Mouse (Mus musculus) right cerebral cortex, postnatal 14 days (tissue): ENCODE results near the gene Krt24.
A peak's percentile ranks its signal among the peaks of the same experiment; 100 is the strongest.

Experiments used
- DNase-seq: peaks from one replicate; pipeline ENCODE4 v3.0.0; 2022

Krt24 gene

DNA sequence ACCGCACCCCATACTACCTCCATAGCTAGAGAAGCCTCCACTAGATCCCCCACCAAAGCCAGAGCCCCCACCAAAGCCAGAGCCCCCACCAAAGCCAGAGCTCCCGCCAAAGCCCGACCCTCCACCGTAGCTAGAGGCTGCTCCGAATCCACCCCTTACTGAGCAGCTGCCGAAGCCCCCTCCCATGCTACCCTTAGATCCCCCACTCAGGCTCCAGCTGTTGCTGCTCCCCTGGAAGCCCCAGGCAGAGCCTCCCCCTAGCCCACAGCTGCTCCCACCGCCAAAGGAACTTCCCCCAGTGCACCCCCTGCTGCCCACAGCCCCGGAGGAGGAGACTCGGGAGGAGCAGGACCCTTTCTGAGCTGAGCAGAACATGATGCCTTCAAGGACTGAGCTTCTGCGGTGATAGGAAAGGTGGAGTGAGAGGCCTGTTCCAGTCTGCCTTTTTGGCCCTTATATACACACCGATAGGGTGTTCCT lies at the start of gene Krt24:
Gene Krt24 (minus strand): TSS at position 430 of the 480 bp plus-strand sequence.
- DNase-seq, result no peak

DNA sequence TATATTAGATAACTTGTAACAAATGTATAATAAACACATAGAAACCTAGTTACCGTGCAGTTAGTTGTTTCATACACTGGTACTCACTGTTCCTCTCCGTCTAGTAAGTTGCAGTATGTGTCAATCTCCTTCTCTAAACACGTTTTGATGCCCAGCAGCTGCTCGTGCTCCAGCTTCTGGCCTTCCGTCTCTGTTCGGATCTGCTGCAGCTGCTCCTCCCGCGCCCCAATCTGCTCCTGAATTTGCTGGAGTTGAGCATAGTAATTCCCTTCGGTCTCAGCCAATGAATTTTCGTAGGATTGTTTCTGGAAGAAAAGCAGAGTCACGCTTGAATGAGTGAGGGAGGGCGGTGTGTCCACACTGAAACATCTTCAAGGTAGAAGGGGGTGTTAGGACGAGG lies 48.4 kb upstream of the Krt24 start:
- peak; percentile 55 for DNase-seq

DNA sequence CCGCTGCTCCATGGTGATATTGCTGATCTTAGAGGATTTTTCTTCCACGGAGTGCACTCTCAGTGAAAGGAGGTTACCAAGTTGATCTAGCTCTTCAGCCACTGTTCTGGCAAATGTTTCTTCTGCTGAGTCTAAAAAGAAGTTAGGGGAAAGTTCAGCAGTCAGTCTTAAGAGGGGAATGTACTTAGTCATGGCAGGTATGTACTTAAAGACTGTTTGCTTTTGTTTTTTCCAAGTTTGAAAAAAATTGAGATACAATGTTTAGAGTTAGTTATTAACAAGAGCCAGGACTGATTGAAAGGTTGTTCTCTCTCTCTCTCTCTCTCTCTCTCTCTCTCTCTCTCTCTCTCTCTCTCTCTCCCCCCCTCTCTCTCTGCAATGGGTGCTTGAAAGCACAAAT lies 44.6 kb upstream of the Krt24 start:
- no peak for DNase-seq

DNA sequence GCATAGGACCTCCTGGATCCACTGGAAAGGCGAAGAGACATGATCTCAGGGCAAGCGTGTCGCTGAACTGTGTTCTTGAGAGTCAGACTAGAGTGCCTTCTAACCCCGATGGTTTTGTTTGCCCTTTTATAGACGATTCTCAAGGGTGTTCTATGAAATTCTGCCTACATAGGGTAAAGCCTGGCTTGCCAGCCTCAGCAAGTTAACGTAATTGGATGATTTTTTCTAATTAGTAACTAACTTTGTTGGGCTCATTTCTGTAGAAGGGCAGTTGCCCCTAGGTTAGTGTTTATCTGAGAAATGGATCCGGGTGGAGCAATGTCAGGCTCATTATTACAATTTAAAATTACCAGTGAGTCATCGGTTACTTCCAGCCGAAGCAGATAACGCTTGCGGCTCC lies 37.8 kb upstream of the Krt24 start, which contains the start of gene Krt25:
Gene Krt25 (minus strand): TSS at position 101 of the 400 bp plus-strand sequence.
- DNase-seq, result no peak

DNA sequence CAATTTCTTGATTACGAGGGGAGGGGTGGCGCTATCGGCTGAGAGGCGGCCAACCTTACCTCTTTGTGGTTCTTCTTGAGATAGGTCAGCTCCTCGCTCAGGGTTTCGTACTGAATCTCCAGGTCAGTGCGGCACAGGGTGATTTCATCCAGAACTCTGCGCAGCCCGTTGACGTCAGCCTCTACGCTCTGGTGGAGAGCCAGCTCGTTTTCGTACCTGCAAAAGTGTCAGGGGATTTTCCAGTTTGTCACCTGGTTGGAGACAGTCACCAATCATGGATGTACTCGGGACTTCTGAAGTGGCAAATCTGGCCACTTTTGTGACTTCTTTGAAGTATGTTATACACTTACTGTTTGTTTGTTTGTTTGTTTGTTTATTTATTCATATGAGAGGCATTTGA lies 36.0 kb upstream of the Krt24 start:
- no peak for DNase-seq

DNA sequence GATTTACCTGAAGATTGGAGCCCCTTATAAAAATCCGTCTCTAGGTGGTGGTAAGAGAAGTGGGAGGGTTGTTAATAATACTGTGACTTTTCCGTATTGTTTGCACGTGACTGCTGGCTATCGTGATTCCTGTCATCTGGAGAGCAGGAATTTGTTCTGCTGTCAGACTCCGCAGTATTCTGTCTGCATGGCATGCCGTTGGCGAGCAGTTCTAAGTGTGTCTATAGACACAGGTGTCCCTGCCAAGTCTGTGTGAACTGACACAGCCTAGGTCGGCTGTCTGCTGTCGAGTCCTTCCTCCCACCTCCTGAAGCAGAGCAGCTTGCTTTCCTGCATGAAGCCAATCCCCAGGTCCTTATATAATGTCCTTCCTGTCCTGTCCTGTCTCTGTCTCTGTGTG lies 34.1 kb upstream of the Krt24 start:
- DNase-seq, result no peak

DNA sequence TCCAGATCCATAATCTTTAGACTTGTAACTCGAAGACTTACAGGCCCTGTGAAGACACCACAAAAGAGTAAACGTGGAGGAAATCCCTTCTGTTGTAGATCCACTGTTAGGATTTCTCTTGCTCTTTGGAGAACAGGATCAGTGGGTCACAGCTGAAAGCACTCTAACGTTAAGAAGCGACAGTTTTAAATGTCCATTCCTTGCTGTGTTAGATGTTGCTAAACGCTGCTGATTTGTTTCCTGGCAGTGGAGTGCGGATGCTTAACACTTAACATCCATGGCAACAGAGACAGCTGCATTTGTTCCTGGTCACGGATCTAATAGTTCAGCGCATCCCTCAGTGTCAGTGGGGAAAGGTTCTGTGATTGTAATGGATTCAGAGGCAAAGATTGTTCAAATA lies 31.5 kb upstream of the Krt24 start:
- DNase-seq, result no peak

DNA sequence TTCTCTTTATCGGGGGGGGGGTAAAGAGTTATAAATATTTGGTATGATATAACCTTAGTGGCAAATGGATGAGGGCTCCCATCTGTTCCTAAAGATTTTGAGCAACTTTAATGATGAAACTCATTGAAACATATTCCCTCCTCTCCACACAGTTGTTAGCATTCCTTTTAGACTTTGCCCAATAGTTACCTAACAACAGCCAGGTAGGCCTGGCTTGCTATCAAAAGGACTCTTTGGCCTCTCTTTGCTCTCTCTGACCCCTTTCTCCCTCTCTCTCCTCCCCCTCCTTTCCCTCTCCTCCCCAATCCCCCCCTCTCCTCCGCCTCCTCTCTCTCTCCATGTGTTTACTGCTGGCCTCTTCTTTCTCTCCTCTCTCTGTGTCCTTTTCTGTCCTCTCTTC lies 29.5 kb upstream of the Krt24 start:
- DNase-seq, result no peak

DNA sequence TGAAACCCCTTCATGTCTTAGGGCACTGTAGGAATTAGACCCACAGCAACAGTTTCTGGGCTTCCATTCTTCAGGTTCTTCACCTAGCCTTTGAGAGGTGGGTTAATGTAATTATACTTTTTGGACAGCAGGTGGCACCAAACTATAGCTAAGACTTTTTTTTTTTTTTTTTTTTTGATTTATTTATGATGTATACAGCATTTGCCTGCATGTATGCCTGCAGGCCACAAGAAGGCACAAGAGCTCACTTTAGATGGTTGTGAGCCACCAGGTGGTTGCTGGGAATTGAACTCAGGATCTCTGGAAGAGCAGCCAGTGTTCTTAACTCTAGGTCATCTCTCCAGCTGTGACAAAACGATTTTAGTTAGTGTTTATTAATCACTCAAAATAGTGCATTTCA lies 25.8 kb upstream of the Krt24 start:
- DNase-seq, result no peak

DNA sequence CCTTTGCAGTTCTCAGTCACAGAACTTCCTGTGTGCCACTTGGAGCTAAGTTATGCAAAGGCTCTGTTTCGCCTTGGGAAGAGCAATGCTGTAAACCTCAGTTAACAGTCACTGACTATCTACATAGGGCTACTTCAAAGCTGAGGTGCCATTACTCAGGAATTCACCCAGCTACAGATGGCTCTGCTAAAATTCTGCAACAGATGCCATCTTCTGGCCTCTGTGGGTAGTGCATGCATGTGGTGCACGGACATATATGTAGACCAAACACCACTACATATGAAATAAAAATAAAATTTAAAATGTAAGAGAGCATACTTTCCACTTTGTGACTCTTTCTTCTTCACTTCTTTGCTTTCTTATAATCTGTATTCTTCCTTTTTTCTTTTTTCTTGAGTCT lies 22.5 kb upstream of the Krt24 start:
- peak; percentile 48 for DNase-seq

DNA sequence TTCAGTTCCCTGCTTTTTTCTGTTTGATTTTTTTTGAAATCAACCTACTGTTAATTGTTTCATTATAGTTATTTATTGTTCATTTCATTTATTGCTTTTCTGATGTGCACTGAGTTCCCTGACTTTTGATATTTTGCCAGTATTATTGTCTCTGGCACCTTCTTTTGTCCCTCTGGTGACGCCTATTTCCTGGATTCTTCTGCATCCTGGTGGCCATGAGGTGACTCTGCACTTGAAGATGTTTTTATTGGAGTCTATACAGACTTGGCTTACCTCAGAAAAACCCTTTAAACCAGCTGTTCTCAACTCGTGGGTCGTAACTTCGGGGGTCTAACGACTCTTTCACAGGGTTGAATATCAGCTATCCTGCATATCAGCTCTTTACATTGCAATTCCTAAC lies 10.0 kb upstream of the Krt24 start:
- no peak for DNase-seq

DNA sequence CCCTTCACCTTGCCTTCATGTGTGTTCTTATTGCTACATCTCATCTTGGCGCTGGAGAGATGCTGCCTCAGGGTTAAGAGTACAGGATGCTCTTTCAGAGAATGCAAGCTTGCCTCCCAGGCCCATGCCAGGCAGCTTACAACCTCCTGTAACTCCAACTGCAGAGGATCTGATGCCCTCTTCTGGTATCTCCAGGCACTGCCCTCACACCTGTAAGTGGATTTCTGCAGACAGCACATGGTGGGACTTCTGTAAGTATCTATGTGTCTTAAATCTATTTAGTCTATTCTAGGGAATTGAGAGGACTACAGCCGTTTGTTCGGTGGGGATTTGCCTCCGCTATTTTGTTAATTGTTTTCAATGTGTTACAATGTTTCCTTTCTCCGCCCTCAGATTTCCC lies 7.8 kb upstream of the Krt24 start:
- DNase-seq, result peak; percentile 48

DNA sequence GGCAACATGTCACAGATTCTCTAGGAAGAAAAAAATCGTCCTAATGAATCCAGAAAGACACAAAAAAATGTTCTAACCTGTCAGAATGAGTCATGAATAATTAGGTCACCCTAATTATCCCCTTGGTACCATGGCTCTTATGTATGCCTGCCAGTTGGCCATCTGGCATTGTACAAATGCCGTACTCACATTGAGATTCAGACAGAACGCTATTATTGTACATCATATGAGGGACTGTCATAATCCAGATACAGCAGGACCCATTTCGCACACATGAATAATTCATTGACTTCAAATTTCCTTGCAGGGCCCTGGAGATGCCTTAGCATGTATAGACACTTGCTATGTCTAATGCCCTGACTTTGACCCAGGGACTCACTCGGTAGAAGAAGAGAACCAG lies 1.1 kb downstream of the Krt24 start:
- DNase-seq, result no peak

DNA sequence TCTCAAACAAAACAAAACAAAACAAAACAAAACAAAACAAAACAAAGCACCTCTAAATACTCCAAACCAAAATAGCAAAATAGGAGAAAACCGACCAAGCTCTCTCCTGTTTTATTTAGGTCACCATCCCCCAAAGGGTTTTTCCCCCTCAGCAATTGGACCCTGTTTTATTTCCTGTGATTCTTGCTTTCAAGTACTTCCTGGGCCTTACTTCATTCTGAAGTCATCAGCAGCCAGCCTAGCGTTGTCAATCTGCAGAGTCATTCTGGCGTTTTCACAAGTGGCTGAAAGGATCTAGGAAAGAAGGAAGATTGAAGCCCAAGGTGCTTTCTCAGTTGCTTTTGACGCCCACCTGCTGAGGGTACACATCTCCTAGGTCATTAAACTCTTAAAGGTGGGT lies 1.7 kb downstream of the Krt24 start:
- DNase-seq, result no peak

DNA sequence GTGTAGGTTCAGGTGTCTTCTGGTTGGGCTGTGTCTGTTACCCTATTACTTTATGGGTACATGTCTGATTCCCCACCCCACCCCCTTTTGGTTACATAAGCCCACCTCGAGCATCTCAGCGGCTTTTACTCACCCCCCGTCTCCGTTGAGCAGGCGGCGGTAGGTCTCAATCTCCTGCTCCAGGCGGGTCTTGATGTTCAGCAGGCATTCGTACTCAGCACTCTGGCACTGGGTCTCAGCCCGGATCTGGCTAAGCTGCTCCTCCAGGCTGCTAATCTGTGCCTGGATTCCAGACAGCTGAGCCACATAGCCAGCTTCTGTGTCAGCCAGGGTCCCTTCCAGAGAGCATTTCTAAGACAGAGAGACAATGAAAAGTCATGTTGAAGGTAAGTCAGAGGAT lies 3.9 kb downstream of the Krt24 start:
- DNase-seq, result no peak

DNA sequence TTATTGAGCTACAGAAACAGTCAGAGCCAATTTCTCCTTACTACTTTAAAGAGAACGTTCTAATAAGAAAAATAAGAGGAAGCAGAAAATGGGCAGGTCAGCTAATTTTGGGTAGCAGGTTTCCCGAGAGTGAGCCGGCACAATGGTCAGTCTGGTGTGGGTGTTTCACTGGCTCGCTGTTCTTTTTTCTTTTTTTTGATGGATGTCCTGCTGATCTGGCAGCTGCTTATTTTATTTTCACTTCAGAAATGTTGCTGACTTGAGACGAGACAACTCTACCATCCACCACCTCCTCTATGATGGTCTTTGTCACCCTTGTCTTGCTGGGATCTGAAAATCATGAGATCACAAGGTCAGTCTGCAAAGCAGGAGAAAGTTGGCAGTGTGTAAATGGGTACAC lies 5.1 kb downstream of the Krt24 start:
- DNase-seq, result no peak

DNA sequence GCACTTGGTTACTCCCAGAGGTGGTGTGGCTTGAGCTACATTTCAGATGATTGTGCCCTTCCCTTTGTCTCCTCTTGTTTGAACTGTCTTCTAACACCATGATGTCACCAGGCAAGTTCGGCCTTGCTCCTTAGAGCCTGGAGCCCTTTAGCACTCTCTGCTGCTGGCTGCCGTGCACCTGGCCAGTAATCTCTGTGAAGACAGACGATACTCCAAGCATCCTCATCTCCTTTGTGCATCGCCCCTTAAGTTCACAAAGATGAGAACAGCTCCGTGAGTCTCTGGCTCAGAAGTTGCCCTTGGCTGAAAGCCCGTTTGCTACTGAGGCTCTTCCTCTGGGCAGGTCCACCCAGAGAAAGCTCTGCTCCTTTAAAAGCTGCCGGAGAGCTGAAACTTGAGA lies 8.3 kb downstream of the Krt24 start:
- no peak for DNase-seq

DNA sequence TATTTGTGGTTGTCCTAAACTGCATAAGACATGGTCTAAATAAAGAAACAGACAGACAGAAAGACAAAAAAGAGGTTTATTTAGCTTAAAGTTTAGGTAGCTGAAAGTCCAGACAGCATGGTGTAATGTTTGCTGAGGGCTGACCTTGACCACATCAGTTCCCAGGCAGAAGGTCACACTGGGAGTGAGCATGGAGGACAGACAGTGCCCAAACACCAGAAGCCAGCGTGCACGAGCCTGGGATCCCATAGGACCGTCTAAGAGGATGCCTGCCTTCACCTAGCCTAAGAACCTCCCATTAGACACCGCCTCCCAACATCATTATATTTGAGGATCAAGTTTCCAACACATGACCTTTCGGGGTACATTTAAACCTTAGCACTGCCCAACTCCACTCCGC lies 9.4 kb downstream of the Krt24 start:
- no peak for DNase-seq

DNA sequence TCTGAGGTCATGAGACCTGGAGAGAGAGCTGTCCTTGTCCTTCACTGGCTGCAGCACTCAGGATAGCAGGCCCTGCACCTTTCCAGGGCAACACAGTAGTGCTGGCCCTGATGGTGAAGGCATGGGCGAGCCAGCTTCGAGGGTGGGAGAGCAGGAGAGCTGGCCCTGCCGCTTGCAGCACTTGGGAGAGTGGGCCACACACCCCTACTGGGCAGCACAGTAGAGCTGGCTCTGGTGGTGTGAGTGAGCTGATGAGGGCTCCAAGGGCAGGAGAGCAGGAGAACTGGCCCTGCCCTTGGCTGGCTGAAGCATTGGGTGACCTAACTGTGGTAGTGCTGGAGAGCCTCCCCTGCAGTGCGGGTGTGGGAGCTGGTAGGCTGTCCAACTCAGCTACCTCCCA lies 12.3 kb downstream of the Krt24 start:
- DNase-seq, result no peak

DNA sequence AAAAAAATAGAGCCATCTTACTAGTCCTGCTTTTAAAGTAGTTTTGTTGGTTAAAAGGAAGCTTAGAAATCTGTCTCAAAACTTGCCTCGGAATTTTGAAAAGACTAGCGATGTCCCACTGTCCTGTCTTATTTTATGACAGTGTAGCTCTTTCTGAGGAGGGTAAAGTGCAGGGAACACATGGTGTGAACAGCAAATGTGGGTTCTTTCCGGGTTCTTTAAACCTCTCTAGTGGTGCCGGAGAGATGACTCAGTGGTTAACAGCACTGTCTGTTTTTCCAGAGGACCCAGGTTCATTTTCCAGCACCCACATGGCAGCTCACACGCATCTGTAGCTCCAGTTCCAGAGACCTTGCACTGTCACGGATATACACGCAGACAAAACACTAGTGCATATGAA lies 15.9 kb downstream of the Krt24 start:
- no peak for DNase-seq

DNA sequence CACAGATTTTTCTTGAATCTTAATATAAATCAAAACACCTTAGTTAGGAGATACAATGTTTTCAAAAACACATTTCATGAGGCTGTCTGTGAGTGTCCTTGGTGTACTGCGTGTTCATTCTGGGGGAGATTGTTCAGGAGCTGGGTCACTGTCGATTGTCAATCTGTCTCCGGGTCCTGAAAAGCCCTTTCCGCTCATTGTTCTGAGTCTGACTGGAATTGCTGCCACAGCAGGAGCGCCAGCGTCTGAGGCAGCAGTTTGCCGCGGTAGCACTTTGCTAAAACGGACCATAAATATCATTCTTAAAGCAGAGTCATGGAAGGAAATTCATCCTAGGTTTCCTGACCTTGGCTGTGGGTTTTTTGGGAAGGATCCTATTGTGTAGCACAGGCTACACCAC lies 19.3 kb downstream of the Krt24 start:
- no peak for DNase-seq

DNA sequence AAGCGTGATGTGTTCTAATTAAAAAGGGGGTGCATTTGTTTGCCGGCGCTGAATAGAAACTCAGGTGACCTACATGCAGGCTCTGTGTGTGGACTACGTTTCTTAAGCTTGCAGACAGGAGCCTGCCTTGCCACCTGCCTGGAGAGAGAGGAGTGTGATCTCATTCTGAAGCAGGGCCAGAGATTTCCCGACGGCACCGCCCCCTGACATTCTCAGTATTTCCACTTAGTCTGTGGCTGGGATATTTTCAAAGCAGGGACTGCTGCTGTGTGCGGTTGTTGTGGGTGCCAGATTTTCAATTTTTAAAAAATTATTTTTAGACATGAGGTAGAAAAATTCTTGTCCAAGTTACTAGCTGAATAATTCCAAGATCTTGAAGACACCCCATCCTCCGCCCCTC lies 19.8 kb downstream of the Krt24 start:
- DNase-seq, result peak; percentile 63

DNA sequence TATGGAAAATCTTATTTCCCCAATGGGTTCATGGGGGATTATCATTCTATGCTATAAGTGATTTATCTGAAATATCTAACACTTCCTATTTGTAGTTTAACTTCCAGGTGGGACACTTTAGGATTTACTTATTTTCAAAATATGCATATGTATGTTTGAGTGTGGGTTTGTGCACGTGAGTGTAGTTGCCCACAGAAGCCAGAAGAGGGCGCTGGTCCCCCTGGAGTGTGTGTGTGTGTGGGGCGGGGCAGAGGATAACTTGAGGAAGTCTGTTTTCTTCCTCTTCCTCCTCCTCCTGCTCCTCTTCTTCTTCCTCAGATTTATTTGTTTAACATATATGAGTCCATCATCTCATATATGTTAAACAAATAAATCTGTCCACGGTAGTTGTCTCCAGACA lies 28.8 kb downstream of the Krt24 start:
- no peak for DNase-seq

DNA sequence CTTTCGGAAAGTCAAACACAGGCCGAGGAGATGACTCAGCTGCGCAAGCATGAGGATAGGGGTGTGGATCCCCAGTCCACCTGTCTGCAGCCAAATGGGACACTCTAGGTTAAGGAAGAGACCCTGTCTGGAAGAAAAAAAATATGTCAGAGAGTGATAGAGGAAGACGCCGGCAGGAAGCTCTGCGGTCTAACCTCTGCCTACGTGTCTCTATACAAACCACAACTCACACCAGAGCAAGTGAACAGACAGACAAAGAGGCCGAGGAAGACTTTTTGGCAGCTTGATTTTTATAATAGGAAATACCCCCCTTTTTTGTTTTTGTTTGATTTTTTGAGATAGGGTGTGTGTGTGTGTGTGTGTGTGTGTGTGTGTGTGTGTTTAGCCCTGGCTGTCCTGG lies 29.7 kb downstream of the Krt24 start:
- DNase-seq, result no peak

DNA sequence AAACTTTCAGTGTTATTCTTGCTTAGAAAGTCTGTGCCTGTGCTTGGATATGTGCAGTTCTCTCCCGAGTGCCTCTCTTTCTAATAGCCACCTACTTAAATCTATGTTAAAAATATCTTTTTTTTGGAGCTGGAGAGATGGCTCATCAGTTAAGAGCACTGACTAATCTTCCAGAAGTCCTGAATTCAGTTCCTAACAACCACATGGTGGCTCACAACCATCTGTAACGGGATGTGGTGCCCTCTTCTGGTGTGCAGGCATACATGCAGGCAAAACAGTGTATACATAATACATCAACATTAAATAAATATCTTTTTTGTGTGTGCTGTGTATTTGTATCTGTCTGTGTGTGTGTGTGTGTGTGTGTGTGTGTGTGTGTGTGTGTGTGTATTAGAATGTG lies 31.2 kb downstream of the Krt24 start:
- no peak for DNase-seq

DNA sequence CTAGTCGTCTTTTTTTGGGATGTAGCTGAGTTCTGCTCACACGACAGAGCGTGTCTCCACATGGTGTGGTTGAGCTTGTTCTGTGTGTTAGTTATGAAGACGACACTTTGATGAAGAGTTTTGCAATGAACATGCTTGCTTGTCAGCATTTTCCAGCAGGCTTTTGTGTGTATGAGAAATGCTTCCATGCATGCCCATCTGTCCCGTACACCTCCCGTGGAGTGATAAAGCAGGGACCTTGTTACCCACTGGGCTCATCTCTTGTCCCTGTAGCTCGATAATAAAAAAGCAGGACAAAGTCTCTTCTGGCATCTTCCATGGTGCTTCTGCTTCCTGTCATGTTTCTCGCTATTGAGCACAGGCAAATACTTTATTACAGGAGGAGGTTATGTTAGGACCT lies 32.4 kb downstream of the Krt24 start:
- DNase-seq, result no peak
